Mouse (Mus musculus) kidney, postnatal 10 days (tissue): ENCODE measurements at regions not wholly inside any gene's neighbourhood (a gene's known extent, or its start where the extent isn't known, plus 50 kb on each side); places are given as distances from the start of the nearest gene placed in this dataset.

Source experiments
- DNase-seq: peaks from one replicate; pipeline ENCODE4 v3.0.0; 2021; ENCODE audit warnings: mixed read lengths

- no peak for DNase-seq
These were observed 156.5 kb upstream of the Ngly1 start for GRCm38 (mm10) chr14:16092391-16093132.

- DNase-seq: no peak
These were observed 156.0 kb upstream of the Ngly1 start for GRCm38 (mm10) chr14:16093133-16093505.

- no peak for DNase-seq
These were observed 139.7 kb upstream of the Ngly1 start for GRCm38 (mm10) chr14:16109414-16109813.

- DNase-seq: no peak
These were observed 116.4 kb upstream of the Ngly1 start for GRCm38 (mm10) chr14:16132672-16133071.

DNA sequence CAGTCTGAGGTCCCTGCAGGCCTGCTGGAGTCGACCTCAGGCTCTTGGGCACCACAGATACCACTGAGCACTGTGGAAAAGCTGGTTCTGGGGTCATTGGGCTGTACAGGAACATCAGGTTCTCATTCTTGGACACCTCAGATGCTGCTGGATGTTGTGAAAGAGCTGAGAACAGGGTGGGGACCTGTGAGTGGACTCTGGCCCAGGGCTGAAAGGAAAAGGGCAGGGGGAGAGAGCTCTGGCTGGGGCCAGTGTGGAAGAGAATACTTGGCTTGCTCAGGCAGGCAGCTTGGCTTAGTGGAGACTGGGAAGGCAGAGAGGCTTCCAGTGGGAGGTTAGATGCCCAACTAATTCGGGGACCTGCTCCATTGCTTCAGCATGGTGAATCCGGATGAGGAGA is 115.7 kb upstream of the Ngly1 start:
- no peak for DNase-seq

DNA sequence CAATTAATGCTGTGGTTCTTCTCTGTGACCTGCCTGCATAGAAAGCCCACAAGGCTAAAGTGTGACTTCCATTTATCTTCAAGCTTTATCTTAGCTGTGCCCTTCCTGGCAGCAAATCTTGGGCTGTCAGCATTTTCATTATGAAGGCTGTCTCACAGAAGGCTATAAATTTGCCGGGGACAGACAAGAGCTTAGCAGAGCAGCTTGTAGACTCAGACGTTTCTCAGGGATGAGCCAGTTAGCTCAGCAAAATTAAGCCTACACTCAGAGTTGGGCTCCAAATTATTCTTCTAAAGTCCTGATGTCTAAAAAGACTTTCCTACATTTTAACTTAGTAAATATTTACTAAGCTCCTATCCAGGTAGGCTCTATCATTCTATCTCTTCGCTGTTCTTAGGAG is 112.9 kb upstream of the Ngly1 start:
- DNase-seq: no peak

- no peak for DNase-seq
These were observed 104.8 kb upstream of the Ngly1 start for GRCm38 (mm10) chr14:16144299-16144698.

GRCm38 (mm10) chr14:16146811-16147210 is 102.3 kb upstream of the Ngly1 start:
- no peak for DNase-seq

- no peak for DNase-seq
These were observed 97.3 kb upstream of the Ngly1 start for GRCm38 (mm10) chr14:16151815-16152214.

DNA sequence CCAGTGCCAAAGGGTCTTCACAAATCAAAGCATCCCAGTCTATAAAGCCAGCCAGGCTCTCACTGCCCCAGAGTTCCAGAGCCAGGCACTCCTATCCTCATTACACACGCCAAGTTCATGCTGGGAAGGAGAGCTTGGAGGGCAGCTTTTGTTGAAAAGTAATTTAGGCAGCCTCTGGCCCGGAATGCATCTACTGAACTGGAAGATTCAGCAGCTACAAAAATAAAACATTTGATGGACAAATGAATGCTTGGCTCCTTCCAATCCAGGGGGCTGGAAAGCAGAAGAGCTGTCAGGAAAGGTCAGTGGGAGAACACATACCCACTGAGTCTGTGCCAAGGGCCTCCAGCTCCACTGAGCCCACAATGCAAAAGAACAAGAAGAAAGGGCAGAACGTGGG is 96.4 kb upstream of the Ngly1 start:
- DNase-seq: no peak

DNA sequence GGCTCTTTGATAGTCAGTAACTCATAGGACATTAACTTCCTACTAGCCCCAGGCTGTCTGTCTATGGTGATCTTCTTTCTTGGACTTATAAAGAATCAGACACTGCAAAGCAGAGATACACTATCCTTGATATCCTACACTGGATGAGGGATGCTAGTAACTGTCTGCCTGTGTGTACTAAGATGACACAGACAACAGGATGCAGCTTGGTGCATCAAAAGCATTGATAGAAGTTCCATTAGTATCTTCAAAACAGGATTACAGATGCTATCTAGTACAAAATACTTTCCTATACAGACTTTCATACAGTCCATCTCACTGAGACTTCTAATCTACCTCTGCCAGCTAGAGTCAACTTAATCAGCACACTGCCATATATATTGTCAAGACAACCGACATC is 94.0 kb upstream of the Ngly1 start:
- DNase-seq: no peak

GRCm38 (mm10) chr14:16170226-16170625 is 78.9 kb upstream of the Ngly1 start:
- DNase-seq: no peak

- no peak for DNase-seq
These were observed 76.8 kb upstream of the Ngly1 start for GRCm38 (mm10) chr14:16172261-16172660.

- no peak for DNase-seq
These were observed 75.8 kb upstream of the Ngly1 start for GRCm38 (mm10) chr14:16173292-16173691.

- DNase-seq: no peak
These were observed 70.9 kb upstream of the Ngly1 start for GRCm38 (mm10) chr14:16178227-16178626.

DNA sequence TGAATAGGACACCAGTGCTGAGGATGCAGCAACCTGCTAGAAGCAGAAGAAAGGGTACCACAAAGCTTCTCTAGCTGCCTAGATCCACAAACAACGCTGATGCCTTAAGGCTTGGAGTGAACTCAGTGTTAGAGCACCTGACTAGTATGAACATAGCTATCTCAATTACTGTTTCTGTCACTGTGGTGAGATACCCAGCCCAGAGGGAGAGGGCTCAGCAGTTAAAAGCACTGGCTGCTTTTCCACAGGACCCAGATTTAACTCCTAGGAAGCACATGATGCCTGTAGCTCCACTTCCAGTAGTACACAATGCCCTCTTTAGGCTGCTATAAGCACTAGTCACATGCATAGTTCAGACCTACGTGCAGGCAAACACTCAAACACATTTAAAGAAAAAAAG is 67.3 kb upstream of the Ngly1 start:
- DNase-seq: no peak

DNA sequence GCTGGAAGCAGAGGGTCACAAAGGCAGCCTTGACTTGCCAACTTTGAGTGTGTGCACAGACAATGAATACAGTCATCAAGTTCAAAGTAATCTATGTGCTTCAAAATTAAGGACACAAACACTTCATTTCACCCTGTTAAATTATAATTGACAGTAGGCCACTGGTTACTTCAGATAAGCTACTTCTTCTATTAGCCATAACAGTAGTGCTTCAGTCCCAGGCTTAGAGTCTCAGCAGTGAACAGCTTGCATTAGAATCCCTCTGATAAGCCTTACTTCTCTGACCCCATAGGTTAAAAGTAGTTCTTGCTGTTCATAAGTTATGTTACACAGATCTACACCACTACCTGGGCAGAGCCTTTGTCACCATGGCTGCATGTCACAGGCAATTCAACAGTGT is 63.8 kb upstream of the Ngly1 start:
- no peak for DNase-seq
